25 mouse cellular contexts compared by ENCODE assay signal in genomic region chr2:171595240-171595639, GRCm38 (mm10).
"Had no signal": no experiment of that assay in that cellular context is flagged by ENCODE, and none has a peak within 500 bp of the region (broad histone marks: within the 10 kb centered on the region; RNA-seq: fewer than 3 reads in every experiment).

No protein-coding gene starts in this region.

- H3K9ac ChIP-seq: forebrain, postnatal 0 days; heart, embryonic 12.5 days; hindbrain, embryonic 13.5 days; hindbrain, embryonic 15.5 days; kidney, embryonic 15.5 days; limb, embryonic 12.5 days; limb, embryonic 15.5 days; liver, embryonic 12.5 days; liver, embryonic 14.5 days had no signal

- H3K27me3 ChIP-seq: heart, embryonic 12.5 days; hindbrain, embryonic 15.5 days; kidney, embryonic 15.5 days; limb, embryonic 12.5 days; limb, embryonic 15.5 days; liver, embryonic 12.5 days had no signal

- ATAC-seq: forebrain, postnatal 0 days; hindbrain, postnatal 0 days; intestine, embryonic 16.5 days; liver, embryonic 12.5 days had no signal

- H3K4me2 ChIP-seq: heart, embryonic 12.5 days; hindbrain, embryonic 13.5 days; hindbrain, embryonic 15.5 days; kidney, embryonic 15.5 days; limb, embryonic 12.5 days; limb, embryonic 15.5 days; liver, embryonic 12.5 days had no signal

- DNase-seq: forebrain, postnatal 0 days; gastrocnemius, postnatal 14 days; gastrocnemius, postnatal 36 days; heart, adult 18-20 months; heart, postnatal 36 days; kidney, adult 11 months; kidney, adult 2 months; kidney, adult 9 months; kidney, postnatal 14 days; kidney, postnatal 36 days; layer of hippocampus, adult 9-11 months; layer of hippocampus, postnatal 36 days; left cerebral cortex, postnatal 4 days; lung, adult 18-20 months had no signal

- H3K4me1 ChIP-seq: hindbrain, embryonic 15.5 days; kidney, embryonic 15.5 days; limb, embryonic 15.5 days; liver, embryonic 12.5 days had no signal

- H3K36me3 ChIP-seq: heart, embryonic 12.5 days; hindbrain, embryonic 13.5 days; hindbrain, embryonic 15.5 days; kidney, embryonic 15.5 days; limb, embryonic 12.5 days; limb, embryonic 15.5 days; liver, embryonic 12.5 days had no signal

- H3K4me3 ChIP-seq: heart, embryonic 12.5 days; hindbrain, embryonic 13.5 days; hindbrain, embryonic 15.5 days; kidney, embryonic 15.5 days; limb, embryonic 12.5 days; limb, embryonic 15.5 days; liver, embryonic 12.5 days had no signal

- H3K9me3 ChIP-seq: heart, embryonic 12.5 days; hindbrain, embryonic 13.5 days; hindbrain, embryonic 15.5 days; kidney, embryonic 15.5 days; limb, embryonic 12.5 days; limb, embryonic 15.5 days; liver, embryonic 12.5 days had no signal

- H3K27ac ChIP-seq: hindbrain, embryonic 13.5 days; hindbrain, embryonic 15.5 days; hindbrain, postnatal 0 days; kidney, embryonic 15.5 days; kidney, postnatal 0 days; limb, embryonic 12.5 days; limb, embryonic 15.5 days; liver, embryonic 12.5 days; liver, embryonic 14.5 days had no signal
